Mouse (Mus musculus): ENCODE measurements at regions not wholly inside any gene's neighbourhood (a gene's known extent, or its start where the extent isn't known, plus 50 kb on each side); places are given as distances from the start of the nearest gene placed in this dataset.
A peak's percentile ranks its signal among the peaks of the same experiment; 100 is the strongest.

DNA sequence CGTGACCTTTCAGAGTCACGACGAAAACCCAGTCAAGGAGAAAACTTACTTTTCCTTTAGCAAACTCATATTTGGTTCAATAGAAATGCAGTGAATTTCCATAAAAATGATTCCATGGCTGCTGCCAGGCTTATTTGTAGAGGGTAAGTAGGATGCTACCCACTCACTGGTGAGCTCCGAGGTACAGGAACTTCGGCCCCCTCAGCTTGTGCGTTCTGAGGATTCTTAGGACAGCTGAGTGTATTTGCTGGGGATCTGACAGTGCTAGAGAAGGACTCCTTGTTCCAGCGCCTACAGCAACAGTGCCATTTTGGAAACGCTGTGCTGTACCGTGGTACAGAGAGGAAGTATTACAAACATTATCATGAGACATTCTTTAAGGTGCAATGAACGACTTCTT, 210.4 kb downstream of the Enc1 start:
- no peak for DNase-seq (ENCODE audit: low read depth)

DNA sequence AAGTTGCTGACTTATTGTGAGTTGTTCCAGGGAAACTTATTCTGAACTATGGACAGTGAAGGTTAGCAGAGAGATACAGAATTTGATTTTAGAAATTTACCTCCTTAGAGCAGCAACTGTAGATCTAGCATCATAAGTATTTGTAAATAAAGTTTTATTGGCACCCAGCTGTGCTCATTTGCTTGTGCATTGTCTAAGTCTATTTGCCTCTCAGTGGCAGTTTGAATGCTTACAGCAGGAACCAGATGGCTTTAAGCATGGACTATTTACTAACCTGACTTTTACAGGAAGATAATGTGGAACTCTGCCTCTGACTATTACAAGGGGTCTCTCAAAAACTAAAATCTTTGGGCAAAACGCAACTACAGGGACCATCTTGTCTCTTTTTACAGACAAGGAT, 207.2 kb downstream of the Enc1 start:
- DNase-seq (ENCODE audit: low read depth), result no peak

DNA sequence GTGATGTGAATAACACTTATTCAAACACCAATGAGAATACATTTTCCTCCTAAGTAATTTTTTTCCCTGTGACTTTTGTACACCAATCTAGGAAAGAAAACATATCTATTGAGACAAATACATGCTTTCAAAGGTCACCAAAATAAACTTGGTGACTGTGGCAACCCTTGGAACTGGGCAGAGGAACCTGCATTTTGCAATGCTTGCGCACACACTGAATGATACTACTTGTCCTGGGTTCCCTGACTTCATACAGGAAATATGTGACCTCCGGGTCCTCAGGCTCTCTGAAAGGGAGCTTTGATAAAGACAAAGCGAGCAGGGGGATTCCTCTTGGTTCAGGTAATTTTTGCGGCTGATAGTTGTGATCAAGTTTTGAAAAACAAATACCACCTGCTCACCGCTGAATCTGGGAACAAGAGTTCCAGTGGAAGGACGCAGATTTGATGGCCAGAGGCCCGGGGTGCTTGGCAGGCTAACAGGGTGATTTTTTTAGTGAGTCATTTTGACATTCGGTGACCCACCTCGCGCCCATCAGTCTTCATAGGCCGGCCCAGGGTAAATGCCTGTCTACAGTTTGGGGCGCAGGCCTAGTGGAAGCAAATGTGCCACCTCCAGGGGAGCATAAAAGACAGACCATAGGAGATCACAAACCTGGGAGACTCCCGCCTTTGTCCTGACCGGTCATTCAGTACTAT, 203.0 kb downstream of the Enc1 start:
- DNase-seq (ENCODE audit: low read depth), result no peak

DNA sequence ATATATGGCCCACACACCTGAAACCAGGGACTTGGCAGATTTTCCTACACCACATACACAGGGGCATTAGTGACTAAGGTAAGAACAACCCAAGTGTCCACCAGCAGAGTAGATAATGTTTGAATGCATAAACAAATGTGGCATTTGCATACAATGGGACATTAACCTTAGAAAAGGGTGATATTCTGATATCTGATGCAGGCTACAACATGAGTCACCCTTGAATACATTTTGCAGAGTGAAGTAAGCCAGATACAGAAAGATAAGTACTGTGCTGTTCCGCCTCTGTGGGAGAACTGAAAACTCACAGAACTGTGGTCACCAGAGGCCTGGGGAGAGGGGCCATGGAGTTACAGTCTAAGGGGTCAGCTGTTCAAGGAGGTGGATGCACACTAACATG, 201.9 kb downstream of the Enc1 start:
- DNase-seq (ENCODE audit: low read depth), result no peak

DNA sequence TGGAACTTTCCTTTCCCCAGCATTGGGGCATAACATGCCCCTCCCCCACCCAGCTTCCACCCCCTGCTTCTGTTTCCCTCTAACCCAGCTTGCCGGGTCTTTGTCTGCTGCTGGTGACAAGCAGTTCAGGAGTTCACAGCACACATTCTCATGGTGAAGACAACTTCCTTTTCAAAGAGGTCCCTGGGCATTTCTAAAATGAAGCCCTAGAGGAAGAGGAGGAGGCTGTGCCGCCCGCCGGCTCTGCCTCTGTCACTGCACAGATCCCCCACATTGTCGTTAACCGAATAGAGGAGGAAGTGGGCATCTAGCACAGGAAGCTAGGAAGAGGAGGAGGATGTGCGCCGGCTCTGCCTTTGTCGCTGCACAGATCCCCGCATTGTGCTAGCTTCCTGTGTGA, 201.4 kb downstream of the Enc1 start:
- peak; percentile 82 for DNase-seq (ENCODE audit: low read depth)

DNA sequence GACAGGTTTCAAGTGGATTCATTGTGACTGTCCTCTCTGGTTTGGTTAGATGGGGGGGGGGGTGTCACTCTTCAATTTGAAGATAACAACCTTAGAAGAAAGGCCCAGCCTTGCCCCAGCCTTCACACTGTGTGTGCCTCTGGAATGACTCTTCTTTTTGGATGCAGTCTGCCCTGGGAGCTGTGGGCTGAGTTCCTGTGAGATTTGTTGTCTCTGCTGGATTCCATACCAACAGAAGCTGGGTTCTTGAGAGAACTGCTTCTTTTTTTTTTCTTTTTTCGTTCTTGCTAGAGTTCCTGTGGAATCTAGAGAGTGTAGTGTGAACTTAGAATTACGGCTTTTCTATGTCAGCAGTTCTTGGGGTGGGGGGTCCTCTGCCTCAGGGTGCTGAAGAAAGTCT, 200.9 kb downstream of the Enc1 start:
- peak; percentile 22 for DNase-seq (ENCODE audit: low read depth)

DNA sequence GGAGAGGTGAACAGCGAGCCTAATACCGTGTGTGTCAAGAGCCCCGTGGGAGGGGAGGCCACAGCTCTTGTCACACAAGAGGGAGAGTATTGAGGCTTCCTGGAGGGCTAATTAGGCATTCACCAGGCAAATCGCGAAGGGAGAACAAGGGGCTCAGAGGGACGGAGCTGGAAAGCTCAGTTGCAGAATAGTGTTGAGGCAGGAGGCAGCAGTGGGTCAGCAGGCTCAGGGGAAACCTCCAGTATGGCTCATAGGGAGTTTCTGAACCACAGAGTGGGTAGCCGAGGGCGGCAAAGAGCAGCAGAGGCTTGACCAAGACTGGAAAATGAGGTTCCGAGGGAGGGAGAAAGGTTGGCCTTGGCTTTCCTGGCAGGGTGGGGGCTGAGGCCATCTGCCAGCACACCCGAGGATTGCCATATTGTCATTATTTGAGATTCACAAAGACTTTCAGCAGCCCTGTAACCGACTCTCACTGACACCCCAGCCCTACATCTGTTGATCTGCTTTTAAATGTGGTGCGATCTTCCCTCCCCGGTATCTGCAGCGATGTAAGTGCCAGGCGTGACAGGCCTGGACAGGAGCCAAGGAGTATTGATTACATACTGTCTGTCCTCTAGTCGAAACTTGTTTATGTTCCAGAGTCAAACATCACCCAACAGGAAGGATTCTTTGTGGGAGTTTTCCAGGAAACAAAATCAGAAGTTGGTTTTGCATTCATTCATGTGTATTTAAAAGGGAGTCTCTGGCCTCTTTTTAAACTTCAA, 198.5 kb downstream of the Enc1 start:
- DNase-seq (ENCODE audit: low read depth), result peak; percentile 68

DNA sequence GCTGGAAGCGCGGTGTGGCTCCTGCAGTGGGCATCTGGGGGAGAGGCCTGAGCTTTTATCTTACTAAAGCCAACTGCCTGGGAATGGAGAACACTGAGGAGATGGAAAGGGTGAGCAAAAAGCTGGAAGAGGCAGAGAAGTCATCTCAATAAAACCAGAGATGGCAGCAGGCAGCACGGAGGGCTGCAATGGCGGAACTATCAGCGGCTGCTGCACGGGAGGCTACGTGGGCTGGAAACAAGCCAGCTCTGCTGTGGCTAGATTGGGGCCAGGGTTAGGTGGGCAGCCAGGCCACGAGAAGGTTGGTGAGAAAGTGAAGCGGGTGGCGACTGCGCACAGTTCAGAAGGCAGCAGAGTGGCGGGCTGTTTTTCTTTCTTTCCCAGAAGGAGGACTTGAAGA, 197.8 kb downstream of the Enc1 start:
- DNase-seq (ENCODE audit: low read depth), result no peak

DNA sequence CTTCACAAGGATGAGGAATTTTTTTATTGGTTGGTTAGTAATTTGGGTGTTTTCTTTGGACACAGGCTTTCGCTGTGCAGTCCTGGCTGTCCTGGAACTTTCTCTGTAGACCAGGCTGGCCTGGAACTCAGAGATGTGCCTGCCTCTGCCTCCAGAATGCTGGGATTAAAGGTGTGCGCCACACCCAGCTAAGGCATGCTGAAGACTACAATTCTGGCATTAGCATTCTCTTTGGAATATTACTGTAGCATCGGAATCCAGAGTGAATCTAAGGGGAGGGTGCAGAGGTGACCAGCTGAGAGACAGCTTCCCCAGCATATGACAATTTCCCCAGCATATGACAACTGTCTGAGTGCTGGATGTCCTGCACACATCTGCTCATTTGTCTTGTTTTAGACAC, 197.4 kb downstream of the Enc1 start:
- DNase-seq (ENCODE audit: low read depth), result no peak

DNA sequence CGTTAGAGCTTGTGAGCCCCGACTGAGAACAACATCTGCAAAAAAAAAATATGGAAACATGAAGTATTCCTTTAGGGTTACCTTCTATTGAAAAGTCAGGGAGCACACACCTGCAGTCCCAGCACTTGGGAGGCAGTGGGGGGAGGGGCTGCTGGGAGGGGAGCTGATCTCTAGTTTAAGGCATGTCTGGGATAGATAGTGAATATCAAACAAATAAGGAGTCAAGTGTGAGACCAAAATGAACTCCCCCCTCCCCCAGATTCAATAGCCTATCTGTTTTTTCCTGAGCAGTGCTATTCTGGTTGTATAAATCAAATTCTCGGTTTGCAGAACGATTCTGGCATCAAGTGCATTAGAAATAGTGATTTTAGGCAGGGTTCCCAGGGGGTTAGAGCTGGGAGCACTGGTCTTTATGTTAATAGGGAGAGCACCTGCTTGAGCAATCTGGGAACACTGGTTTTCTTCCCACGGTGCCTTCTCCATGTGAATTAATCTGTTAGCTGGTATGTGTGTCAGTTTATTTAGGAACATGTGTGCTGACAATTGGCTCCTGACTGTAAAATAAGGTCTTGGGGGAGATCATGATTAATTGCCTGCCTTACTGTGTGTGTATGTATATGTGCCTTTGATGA, 195.9 kb downstream of the Enc1 start:
- DNase-seq (ENCODE audit: low read depth), result no peak

DNA sequence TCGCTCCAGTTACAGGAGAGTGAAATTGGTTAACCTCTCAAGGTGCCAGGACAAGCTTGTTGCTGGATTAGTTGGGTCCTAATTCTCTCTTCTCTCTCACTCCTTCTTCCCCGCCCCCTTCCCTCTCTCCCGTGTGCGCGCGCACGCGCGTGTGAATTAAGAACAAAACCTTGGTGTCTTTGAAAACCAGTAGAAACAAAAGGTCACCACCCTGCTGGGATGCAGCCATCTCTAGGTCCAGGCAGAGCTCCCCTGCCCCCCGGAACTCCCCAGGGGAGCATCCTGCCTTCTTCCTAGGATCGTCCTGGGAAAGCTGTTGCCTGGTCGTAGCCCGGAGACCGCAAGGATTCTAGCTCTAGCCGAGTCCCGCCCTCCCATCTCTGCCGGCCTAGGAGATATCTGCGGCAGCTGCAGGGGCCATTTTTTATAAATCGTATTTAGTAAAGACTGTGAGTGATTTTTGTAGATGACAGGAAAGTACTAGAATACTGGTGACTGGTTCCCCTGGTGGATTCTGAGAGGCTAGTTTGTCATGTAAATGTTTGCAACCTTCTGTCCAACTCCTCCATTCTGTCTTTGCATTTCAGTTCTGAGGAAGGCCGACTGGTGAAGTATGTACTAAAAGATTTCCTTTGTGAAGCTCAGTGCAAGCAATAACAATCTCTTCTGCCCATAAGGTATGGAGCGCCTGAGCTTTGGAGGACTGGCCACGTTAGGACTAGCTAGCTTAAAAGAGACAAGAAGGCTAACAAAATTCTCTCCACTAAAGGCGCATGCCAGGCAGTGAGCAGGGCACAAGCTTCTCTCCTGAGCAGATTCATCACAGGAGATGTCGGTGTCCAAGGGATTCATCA, 195.2 kb downstream of the Enc1 start:
- peak; percentile 69 for DNase-seq (ENCODE audit: low read depth)

DNA sequence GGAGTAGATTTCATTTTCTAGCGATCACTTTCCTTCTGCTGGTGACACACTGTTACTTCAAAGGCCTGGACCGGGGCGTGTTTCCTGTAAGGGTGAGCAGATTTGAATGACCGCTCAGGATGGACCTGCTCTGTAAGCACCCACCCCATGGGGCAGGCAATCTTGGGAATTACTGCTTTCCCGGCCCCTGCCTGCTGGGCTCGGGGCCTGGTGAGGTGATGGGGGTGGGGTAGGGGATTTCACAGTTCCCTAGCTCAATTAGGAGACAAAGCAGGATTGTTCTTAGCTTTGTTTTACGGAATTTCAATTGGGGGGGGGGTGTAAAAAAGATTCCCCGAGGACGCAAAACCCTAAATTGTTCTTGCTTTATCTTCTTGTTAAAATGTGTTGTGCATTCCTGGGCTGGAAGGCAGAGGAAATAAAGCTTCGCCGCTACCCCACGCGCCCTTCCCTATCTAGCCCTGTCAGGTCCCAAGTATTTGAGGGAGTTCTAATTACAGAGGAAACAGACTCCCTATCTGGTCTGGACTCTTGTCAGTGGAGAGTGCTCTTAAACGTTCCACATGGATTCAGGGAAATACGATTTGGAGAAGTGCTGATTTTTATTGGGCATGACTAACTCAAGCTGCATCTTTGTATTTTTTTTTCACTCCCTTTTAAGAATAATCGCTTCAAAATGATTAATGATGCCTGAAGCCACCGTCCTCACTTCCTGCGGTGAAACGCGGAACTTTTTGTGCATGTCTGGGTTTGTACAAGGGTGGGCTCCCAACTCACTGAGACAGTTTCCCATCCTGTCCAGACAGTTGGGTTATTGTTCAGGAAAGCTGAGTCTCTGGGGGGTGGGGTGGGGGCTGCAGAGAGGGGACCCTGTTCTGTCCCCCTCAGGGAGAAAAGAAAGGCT, 194.3 kb downstream of the Enc1 start:
- peak; percentile 34 for DNase-seq (ENCODE audit: low read depth)

DNA sequence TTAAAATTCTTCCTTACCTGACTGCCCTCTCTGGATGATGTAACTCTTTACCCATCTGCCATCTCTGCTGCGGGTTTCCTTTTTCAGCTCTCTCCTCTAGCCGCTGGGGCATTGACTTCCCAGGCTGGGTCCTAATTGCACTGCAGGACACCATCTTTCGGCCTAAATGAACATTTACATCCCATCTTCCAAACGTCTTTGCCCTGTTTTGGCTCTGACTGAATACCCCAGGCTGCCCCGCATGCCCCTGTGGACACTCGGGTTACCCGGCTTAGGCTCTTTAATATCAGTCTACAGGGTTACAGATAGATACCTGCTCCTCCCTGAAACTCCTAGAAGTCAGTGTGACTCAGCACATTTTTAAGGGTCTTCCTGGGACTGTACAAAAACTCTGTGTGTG, 193.3 kb downstream of the Enc1 start:
- DNase-seq (ENCODE audit: low read depth), result no peak

DNA sequence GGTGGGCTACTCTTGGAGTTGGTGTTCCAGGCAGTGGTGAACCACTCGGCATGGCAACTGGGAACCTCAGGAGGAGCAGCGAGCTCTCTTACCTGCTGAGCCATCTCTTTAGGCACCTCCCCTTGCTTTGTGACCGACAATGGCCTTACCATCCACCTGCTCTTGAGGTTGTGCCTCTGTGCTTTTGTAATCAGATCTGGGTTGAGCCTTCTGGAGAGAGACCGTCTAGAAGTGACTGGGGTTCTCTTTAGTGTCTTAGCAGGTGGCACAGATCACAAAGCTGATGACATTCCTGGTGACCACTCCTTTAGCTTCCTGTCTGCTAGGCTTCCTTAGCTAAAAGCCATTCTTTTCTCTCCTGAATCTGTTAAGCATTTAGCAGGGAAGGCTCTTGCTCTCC, 191.7 kb downstream of the Enc1 start:
- no peak for DNase-seq (ENCODE audit: low read depth)

DNA sequence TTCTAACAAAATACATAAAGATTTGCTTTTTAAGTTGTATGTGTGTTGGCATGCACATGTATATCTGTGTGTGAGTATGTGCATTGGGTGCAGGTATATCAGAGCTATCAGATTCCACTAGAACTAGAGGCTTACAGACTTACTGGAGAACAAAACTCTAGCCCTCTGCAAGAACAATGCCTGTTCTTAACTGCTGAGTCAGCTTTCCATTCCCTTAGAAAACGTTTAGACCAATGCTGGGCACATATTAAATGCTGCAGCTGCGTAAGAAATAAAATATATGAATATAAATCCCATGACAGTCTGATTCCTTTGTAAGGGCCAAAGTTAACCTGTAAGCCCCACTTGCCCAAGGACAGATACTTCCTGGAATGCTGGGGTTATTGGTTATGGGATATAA, 190.0 kb downstream of the Enc1 start:
- DNase-seq (ENCODE audit: low read depth), result no peak

DNA sequence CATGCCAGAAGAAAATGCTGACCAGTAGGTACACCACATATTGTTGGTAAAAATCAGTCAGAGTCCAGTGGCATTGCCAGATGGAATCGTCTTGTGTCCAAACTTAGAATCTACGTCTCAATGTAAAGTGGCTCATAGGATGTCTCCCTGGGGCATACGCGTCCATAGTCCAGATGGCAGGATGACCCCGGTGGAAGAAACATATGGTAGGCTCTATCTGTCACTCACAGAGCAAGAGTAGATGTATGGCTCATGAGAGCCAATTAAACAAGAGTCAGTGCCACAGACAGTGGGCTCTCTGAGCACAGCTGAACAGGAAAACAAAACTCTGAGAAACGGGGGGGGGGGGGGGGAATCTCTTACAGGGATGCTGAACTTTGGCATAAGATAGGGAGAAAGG, 187.3 kb downstream of the Enc1 start:
- no peak for DNase-seq (ENCODE audit: low read depth)

DNA sequence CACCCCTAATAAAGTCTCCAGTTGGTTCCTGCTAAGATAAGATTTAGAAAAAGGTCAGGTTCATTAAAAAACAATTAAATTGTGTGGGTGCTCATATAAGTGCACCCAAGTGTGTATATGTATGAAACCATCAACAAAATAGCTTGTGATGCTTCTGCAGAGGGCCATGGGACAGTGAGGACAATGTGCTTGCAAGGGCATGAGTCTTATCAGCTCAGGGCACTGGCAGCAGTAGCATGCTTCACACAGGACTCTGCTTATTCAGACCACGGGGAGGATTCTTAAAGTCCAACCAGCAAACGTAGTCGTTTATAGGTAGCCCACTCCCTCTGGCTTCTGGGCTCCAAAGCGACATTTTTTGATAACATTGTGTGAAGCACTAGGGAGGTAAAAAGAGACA, 186.6 kb downstream of the Enc1 start:
- DNase-seq (ENCODE audit: low read depth), result no peak

DNA sequence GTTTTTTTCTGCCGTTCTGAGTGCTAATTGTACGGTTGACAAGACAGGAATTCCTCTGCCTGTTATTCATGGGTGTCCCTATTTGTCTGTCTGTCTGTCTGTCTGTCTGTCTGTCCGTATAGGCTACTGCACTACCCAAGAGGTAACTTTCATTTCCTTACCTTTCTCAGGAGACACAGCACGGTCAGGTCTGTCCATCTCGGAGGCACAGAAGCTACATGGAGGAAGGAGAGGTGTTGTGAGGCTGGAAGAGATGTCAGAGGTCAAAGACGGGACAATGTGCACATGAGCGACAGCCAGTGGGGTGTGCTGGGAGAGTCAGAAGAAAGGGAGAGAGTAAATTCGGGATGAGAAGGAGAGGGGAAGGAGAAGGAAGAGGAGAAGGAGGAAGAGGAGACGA, 184.8 kb downstream of the Enc1 start:
- DNase-seq (ENCODE audit: low read depth), result no peak

DNA sequence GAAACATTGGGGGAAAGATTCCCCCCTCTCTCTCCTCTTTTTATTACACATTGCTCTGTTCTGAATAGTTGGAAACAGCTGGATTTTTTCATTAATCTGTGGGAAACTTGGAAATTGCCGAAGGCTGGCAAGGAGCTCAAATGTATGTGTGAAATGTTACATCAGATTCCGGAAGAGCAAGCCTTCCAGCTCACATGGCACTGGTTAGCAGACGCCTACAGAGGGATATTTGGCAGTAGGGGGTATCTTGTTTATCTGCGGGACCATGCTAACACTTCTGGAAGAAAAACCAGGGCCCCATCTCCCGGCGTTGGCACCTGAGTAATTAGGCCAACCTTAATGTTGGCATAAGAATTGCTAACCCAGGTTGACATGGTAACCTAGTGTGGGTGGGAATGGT, 183.0 kb downstream of the Enc1 start:
- no peak for DNase-seq (ENCODE audit: low read depth)

DNA sequence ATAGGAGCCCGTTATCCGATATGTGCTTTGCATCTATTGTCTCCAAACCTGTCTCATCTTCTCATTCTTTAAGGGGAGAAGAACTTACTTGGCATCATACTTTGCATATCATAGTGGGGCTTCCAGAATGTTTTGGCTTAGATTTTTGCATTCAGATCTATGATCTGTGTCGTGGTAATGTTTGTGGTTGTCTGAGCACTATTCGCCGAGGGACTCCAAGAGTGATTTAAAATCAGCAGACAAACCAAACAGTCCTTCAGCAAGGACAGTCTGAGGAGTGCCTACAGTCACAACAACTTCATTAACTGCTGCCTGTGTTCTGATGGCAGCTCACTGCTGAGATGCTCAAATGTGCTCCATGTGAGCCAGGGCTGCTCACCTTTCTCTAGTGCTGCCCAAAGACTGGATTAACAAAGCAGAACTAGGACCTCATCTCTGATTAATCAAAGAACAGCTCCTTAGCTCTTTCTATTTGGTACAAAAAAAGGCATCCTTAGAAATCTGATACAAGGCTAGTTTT, 182.5 kb downstream of the Enc1 start:
- DNase-seq (ENCODE audit: low read depth), result no peak

DNA sequence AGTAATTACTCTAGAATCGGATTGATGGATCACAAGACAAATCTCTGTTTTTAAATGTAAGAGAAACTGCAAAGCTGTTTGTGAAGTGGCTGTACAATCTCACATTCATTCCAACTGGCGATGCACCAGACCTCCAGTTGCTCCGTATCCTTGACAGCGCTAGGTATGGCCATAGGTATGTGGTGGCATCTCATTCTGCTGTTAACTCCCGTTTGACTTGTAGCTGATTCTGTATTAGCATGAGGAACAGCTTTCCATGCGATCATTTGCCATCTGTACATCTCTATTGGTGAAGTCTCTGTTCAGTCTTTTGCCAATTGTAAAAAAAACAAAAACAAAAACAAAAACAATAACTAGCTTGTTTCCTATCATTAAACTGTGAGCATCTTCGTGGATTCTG, 182.0 kb downstream of the Enc1 start:
- no peak for DNase-seq (ENCODE audit: low read depth)

Measured in naive thymus-derived CD4-positive, alpha-beta T cell, adult 2 months (primary cell).